Mouse (Mus musculus) liver, adult 2 months (tissue): ENCODE data around the gene Olfr77.

Experiments used
- CTCF ChIP-seq: fragments of 200-500 bp; IDR thresholded peaks from 2 replicates; pipeline ENCODE4 v1.5.1; 2011; ENCODE audit warnings: low read depth, low read length, control low read depth
- POLR2A ChIP-seq: fragments of 200-500 bp; IDR thresholded peaks from 2 replicates; pipeline ENCODE4 v1.6.1; 2011; ENCODE audit warnings: low read length, control low read depth; ENCODE audit not compliant: insufficient read depth; ENCODE audit errors: extremely low read depth

GRCm38 (mm10) chr9:19887904-19888303 lies 28.8 kb upstream of the Olfr77 start, which contains the start of gene Olfr862:
- TF ChIP-seq CTCF (no peak), POLR2A (no peak)
